Mouse (Mus musculus) CH12.LX (cell line): ENCODE results near the gene Olfr56. TPM values are rescaled to one million over a fixed set of nuclear protein-coding genes. Genes with fewer than 3 reads are reported as not detected.
A peak's percentile ranks its signal among the peaks of the same experiment; 100 is the strongest.

Experiments used
- DNase-seq: peaks from one replicate; pipeline ENCODE4 v3.0.0-alpha.2; 2013; ENCODE audit errors: extremely low read depth
- H3K27ac ChIP-seq: 2 replicates; pipeline ENCODE4 v1.5.1; 2012; ENCODE audit warnings: low read depth, mild to moderate bottlenecking, control low read depth, moderate library complexity; ENCODE audit not compliant: insufficient read depth
- H3K27me3 ChIP-seq: replicated peaks from 2 replicates; pipeline ENCODE3; 2012; ENCODE audit warnings: inconsistent platforms
- H3K36me3 ChIP-seq, 2 experiments: replicated peaks in 1 of 2; 2 replicates each; pipeline versions ENCODE3 to v1.6.1; 2012; ENCODE audit warnings: inconsistent platforms in 1 of 2, low read length in 1 of 2, mild to moderate bottlenecking in 1 of 2, mixed read lengths in 1 of 2, moderate library complexity in 1 of 2; ENCODE audit not compliant: control insufficient read depth in 1 of 2, insufficient read depth in 1 of 2
- H3K4me1 ChIP-seq, 2 experiments: 2 replicates each; pipeline ENCODE4 v1.6.1; 2012; ENCODE audit warnings: inconsistent platforms in 1 of 2, moderate library complexity in 1 of 2; ENCODE audit not compliant: insufficient read depth in 2 of 2, control insufficient read depth in 1 of 2
- H3K4me2 ChIP-seq: 2 replicates; pipeline ENCODE4 v1.6.1; 2012; ENCODE audit warnings: low read depth, mild to moderate bottlenecking, control low read depth; ENCODE audit not compliant: poor library complexity, insufficient read depth, severe bottlenecking
- H3K4me3 ChIP-seq, 3 experiments: fragments of 150-350 bp in 1 of 3; sonication (generic) in 1 of 3; replicated peaks in 1 of 3; 2 replicates each; pipeline versions ENCODE3 to v1.5.1; 2011 to 2012; ENCODE audit warnings: low read depth in 2 of 3, low read length in 2 of 3, mild to moderate bottlenecking in 2 of 3, moderate library complexity in 2 of 3, control low read depth in 1 of 3, improper control_type of control experiment in 1 of 3, inconsistent platforms in 1 of 3, mixed read lengths in 1 of 3; ENCODE audit not compliant: poor library complexity in 1 of 3
- H3K79me2 ChIP-seq: replicated peaks from 2 replicates; pipeline ENCODE4 v1.6.1; 2012; ENCODE audit warnings: mild to moderate bottlenecking, moderate library complexity; ENCODE audit not compliant: control insufficient read depth, poor library complexity, insufficient read depth, severe bottlenecking; ENCODE audit errors: extremely low read depth
- H3K9ac ChIP-seq: 2 replicates; pipeline ENCODE4 v1.6.1; 2012; ENCODE audit warnings: low read depth, mild to moderate bottlenecking, control low read depth, moderate library complexity; ENCODE audit not compliant: insufficient read depth
- H3K9me3 ChIP-seq: replicated peaks from 2 replicates; pipeline ENCODE3; 2012; ENCODE audit warnings: low read length, inconsistent platforms, mixed read lengths
- BHLHE40 ChIP-seq: IDR thresholded peaks from 2 replicates; pipeline ENCODE4 v1.6.1; 2011; ENCODE audit warnings: mild to moderate bottlenecking, low read depth, low read length, improper control_type of control experiment
- CHD1 ChIP-seq: IDR thresholded peaks from 2 replicates; pipeline ENCODE4 v1.6.1; 2012; ENCODE audit warnings: low read depth, low read length, improper control_type of control experiment, inconsistent platforms
- CHD2 ChIP-seq: IDR thresholded peaks from 2 replicates; pipeline ENCODE4 v1.6.1; 2011; ENCODE audit warnings: low read length, improper control_type of control experiment
- CTCF ChIP-seq, 2 experiments: IDR thresholded peaks in 1 of 2; conservative IDR thresholded peaks in 1 of 2; 2 replicates each; pipeline ENCODE4 v1.5.1; 2011 to 2012; ENCODE audit warnings: low read depth in 2 of 2, low read length in 2 of 2, improper control_type of control experiment in 1 of 2, inconsistent platforms in 1 of 2, mild to moderate bottlenecking in 1 of 2, moderate library complexity in 1 of 2
- E2F4 ChIP-seq: IDR thresholded peaks from 2 replicates; pipeline ENCODE4 v1.6.1; 2011; ENCODE audit warnings: low read depth, low read length, improper control_type of control experiment; ENCODE audit not compliant: insufficient replicate concordance
- ELF1 ChIP-seq: IDR thresholded peaks from 2 replicates; pipeline ENCODE4 v1.6.1; 2014; ENCODE audit warnings: low read depth, mild to moderate bottlenecking, inconsistent platforms, low read length, improper control_type of control experiment
- ETS1 ChIP-seq: conservative IDR thresholded peaks from 2 replicates; pipeline ENCODE4 v1.6.1; 2012; ENCODE audit warnings: low read depth, mild to moderate bottlenecking, inconsistent platforms, low read length, improper control_type of control experiment, moderate library complexity
- GABPA ChIP-seq: IDR thresholded peaks from 2 replicates; pipeline ENCODE4 v1.6.1; 2012; ENCODE audit warnings: low read depth, low read length, improper control_type of control experiment, inconsistent platforms; ENCODE audit not compliant: insufficient replicate concordance
- HCFC1 ChIP-seq: IDR thresholded peaks from 2 replicates; pipeline ENCODE4 v1.6.1; 2012; ENCODE audit warnings: low read depth, mild to moderate bottlenecking, inconsistent platforms, low read length, improper control_type of control experiment
- IRF4 ChIP-seq: IDR thresholded peaks from 2 replicates; pipeline ENCODE4 v1.6.1; 2014; ENCODE audit warnings: low read depth, mild to moderate bottlenecking, inconsistent platforms, low read length, improper control_type of control experiment
- JUN ChIP-seq: IDR thresholded peaks from 2 replicates; pipeline ENCODE4 v1.6.1; 2011; ENCODE audit warnings: low read depth, mild to moderate bottlenecking, low read length, improper control_type of control experiment, moderate library complexity; ENCODE audit not compliant: insufficient read depth
- JUND ChIP-seq: conservative IDR thresholded peaks from 2 replicates; pipeline ENCODE4 v1.6.1; 2011; ENCODE audit warnings: low read depth, low read length, improper control_type of control experiment
- KAT2A ChIP-seq: IDR thresholded peaks from 2 replicates; pipeline ENCODE4 v1.6.1; 2012; ENCODE audit warnings: low read length, improper control_type of control experiment, inconsistent platforms; ENCODE audit not compliant: insufficient replicate concordance
- MAX ChIP-seq: IDR thresholded peaks from 2 replicates; pipeline ENCODE4 v1.6.1; 2011; ENCODE audit warnings: low read length, improper control_type of control experiment
- MAZ ChIP-seq: IDR thresholded peaks from 2 replicates; pipeline ENCODE4 v1.6.1; 2012; ENCODE audit warnings: low read depth, mild to moderate bottlenecking, inconsistent platforms, low read length, improper control_type of control experiment, moderate library complexity
- MEF2A ChIP-seq: IDR thresholded peaks from 2 replicates; pipeline ENCODE4 v1.6.1; 2014; ENCODE audit warnings: low read depth, mild to moderate bottlenecking, inconsistent platforms, low read length, improper control_type of control experiment, borderline replicate concordance
- MXI1 ChIP-seq: IDR thresholded peaks from 2 replicates; pipeline ENCODE4 v1.6.1; 2011; ENCODE audit warnings: mild to moderate bottlenecking, low read depth, low read length, improper control_type of control experiment
- MYC ChIP-seq: IDR thresholded peaks from 2 replicates; pipeline ENCODE4 v1.6.1; 2011; ENCODE audit warnings: low read depth, mild to moderate bottlenecking, improper control_type of control experiment, low read length
- NELFE ChIP-seq: IDR thresholded peaks from 2 replicates; pipeline ENCODE4 v1.6.1; 2011; ENCODE audit warnings: low read depth, low read length, improper control_type of control experiment
- PAX5 ChIP-seq: IDR thresholded peaks from 2 replicates; pipeline ENCODE4 v1.6.1; 2012; ENCODE audit warnings: low read length, inconsistent platforms, mixed read lengths
- POLR2A ChIP-seq: IDR thresholded peaks from 2 replicates; pipeline ENCODE4 v1.6.1; 2011; ENCODE audit warnings: low read depth, mild to moderate bottlenecking, improper control_type of control experiment, low read length
- POLR2AphosphoS2 ChIP-seq: IDR thresholded peaks from 2 replicates; pipeline ENCODE4 v1.6.1; 2011; ENCODE audit warnings: low read depth, low read length, improper control_type of control experiment
- RAD21 ChIP-seq: IDR thresholded peaks from 2 replicates; pipeline ENCODE4 v1.6.1; 2011; ENCODE audit warnings: low read depth, mild to moderate bottlenecking, low read length, improper control_type of control experiment, moderate library complexity
- RCOR1 ChIP-seq: conservative IDR thresholded peaks from 2 replicates; pipeline ENCODE4 v1.6.1; 2012; ENCODE audit warnings: low read depth, mild to moderate bottlenecking, inconsistent platforms, low read length, improper control_type of control experiment
- SIN3A ChIP-seq: IDR thresholded peaks from 2 replicates; pipeline ENCODE4 v1.6.1; 2012; ENCODE audit warnings: low read length, improper control_type of control experiment, inconsistent platforms
- SMC3 ChIP-seq: IDR thresholded peaks from 2 replicates; pipeline ENCODE4 v1.6.1; 2011; ENCODE audit warnings: low read depth, low read length, improper control_type of control experiment
- TCF12 ChIP-seq: IDR thresholded peaks from 2 replicates; pipeline ENCODE4 v1.6.1; 2014; ENCODE audit warnings: low read depth, mild to moderate bottlenecking, inconsistent platforms, low read length, improper control_type of control experiment
- UBTF ChIP-seq: IDR thresholded peaks from 2 replicates; pipeline ENCODE4 v1.6.1; 2012; ENCODE audit warnings: low read depth, mild to moderate bottlenecking, inconsistent platforms, low read length, improper control_type of control experiment, moderate library complexity
- USF2 ChIP-seq: conservative IDR thresholded peaks from 2 replicates; pipeline ENCODE4 v1.6.1; 2011; ENCODE audit warnings: low read depth, low read length, improper control_type of control experiment
- ZC3H11A ChIP-seq: IDR thresholded peaks from 2 replicates; pipeline ENCODE4 v1.6.1; 2012; ENCODE audit warnings: low read depth, mild to moderate bottlenecking, inconsistent platforms, low read length, improper control_type of control experiment
- ZKSCAN1 ChIP-seq: IDR thresholded peaks from 2 replicates; pipeline ENCODE4 v1.6.1; 2012; ENCODE audit warnings: low read depth, inconsistent platforms, low read length, improper control_type of control experiment, borderline replicate concordance
- ZMIZ1 ChIP-seq: IDR thresholded peaks from 2 replicates; pipeline ENCODE4 v1.6.1; 2012; ENCODE audit warnings: low read depth, mild to moderate bottlenecking, inconsistent platforms, low read length, improper control_type of control experiment
- dilution Hi-C: fragments of 300-500 bp; cut with MboI; formaldehyde crosslinking; loops from 2 replicates; pipeline ENCODE4 v1.14.3; 2020; ENCODE audit warnings: low sequenced_read_pairs; ENCODE audit not compliant: extremely low pct_unique_long_range_greater_than_20kb, extremely low pct_ligation_motif_present
- in situ Hi-C: fragments of 300-500 bp; cut with MboI; formaldehyde crosslinking; loops from 3 replicates; pipeline ENCODE4 v1.14.3; 2019; ENCODE audit warnings: low sequenced_read_pairs, low pct_ligation_motif_present, low pct_unique_long_range_greater_than_20kb, mixed read lengths
- polyA plus RNA-seq: library from polyadenylated mRNA; unstranded; fragments of >175 nt; gene quantifications from 2 replicates; pipeline ENCODE4 v1.2.1, GENCODE M21; 2012; ENCODE audit warnings: low read depth; ENCODE audit not compliant: insufficient read length
- total RNA-seq, 2 experiments: library from RNA; depleted of rRNA; stranded (reverse); fragments of 300-350 nt in 1 of 2; fragments of >200 nt in 1 of 2; gene quantifications; 2 replicates each; pipeline ENCODE4 v1.2.3; 2012 to 2014

The Olfr56 gene
- total and polyA plus RNA-seq, 3 experiments: not detected

GRCm38 (mm10) chr11:49095367-49095766, 116.7 kb downstream of the Olfr56 start:
- no peak overlapping the region for H3K27ac ChIP-seq
- no peaks in the 10 kb centered on the region for H3K79me2 ChIP-seq
- H3K4me3 ChIP-seq: no peak overlapping the region
- no peaks in the 10 kb centered on the region for H3K27me3 ChIP-seq
- no peaks in the 10 kb centered on the region for H3K36me3 ChIP-seq
- no peak overlapping the region for H3K9ac ChIP-seq
- TF ChIP-seq MYC: no peak
- no peak for TF ChIP-seq JUND
- no peak for TF ChIP-seq KAT2A
- no peak for TF ChIP-seq POLR2AphosphoS2
- TF ChIP-seq ZMIZ1: no peak
- TF ChIP-seq UBTF: no peak
- TF ChIP-seq RCOR1: no peak
- no peak for TF ChIP-seq CTCF (conservative IDR thresholded peaks at IDR 0.05 in 1 of 2, IDR thresholded peaks at IDR 0.05 in 1 of 2; ENCODE audit: low read depth in 2 of 2, low read length in 2 of 2)
- no peak for TF ChIP-seq MEF2A
- no peak for TF ChIP-seq MAX
- no peak for TF ChIP-seq ZC3H11A
- no peak for TF ChIP-seq MAZ
- no peak for TF ChIP-seq E2F4
- no peak for TF ChIP-seq USF2
- no peak for TF ChIP-seq MXI1
- in situ Hi-C loops: no loop called here
- no peak for DNase-seq
- H3K9me3 ChIP-seq: no peaks in the 10 kb centered on the region
- no peak overlapping the region for H3K4me2 ChIP-seq
- dilution Hi-C loops: no loop called here
- H3K4me1 ChIP-seq: peaks cover 0 to 12% of the 10 kb centered on the region in 2 experiments; a peak in 2 of 4 replicates

- H3K36me3 ChIP-seq: peaks cover 0 to 3% of the 10 kb centered on the region in 2 experiments
- in situ Hi-C loops (loop anchor here (5.0 to 25.0 kb wide), 3 partner anchors 162 to 303 kb away; partner anchors contain the start of gene Irgm1), dilution Hi-C loops (no loop called here)
- H3K27ac ChIP-seq: no peak overlapping the region; the same call in 1 of the 2 replicates
- H3K4me1 ChIP-seq: peaks cover 6 to 43% of the 10 kb centered on the region in 2 experiments; a peak in 3 of 4 replicates
- no peaks in the 10 kb centered on the region for H3K27me3 ChIP-seq
- peak overlapping the region; percentile 42 to 57 (median 56) for H3K4me3 ChIP-seq
- H3K4me2 ChIP-seq: peak overlapping the region; percentile 79
- no peaks in the 10 kb centered on the region for H3K9me3 ChIP-seq
- no peaks in the 10 kb centered on the region for H3K79me2 ChIP-seq
- peak overlapping the region; percentile 93 for H3K9ac ChIP-seq
- DNase-seq: peak; percentile 95
- TF ChIP-seq JUN (peak; percentile 75), JUND (peak; percentile 77), ETS1 (peak; percentile 82), MXI1 (peak; percentile 86), NELFE (peak; percentile 85), MEF2A (peak; percentile 88), TCF12 (peak; percentile 95), RCOR1 (peak; percentile 92), MYC (peak; percentile 92), ZKSCAN1 (no peak), CHD1 (no peak), RAD21 (no peak; the same call in none of the 2 replicates), CHD2 (peak; percentile 96), PAX5 (no peak), HCFC1 (peak; percentile 81), SIN3A (peak; percentile 95), BHLHE40 (peak; percentile 64), USF2 (no peak), ELF1 (peak; percentile 98), POLR2A (peak; percentile 81), SMC3 (peak; percentile 19; the same call in 1 of the 2 replicates), MAZ (0 out of 2 replicates have a peak, but pooled peaks have one; percentile 57), IRF4 (peak; percentile 98), GABPA (no peak), ZC3H11A (no peak)
These were observed 121.7 kb downstream of the Olfr56 start for GRCm38 (mm10) chr11:49100409-49100808.
